Mouse (Mus musculus) urinary bladder, postnatal 14 days (tissue): ENCODE measurements around the gene Fam129a.

Experiments
- DNase-seq: peaks from one replicate; pipeline ENCODE4 v3.0.0; 2021; ENCODE audit warnings: low spot score

The Fam129a gene

GRCm38 (mm10) chr1:151584182-151584471 lies 13.1 kb downstream of the Fam129a start:
- DNase-seq: no peak

- no peak for DNase-seq
These were observed 13.7 kb downstream of the Fam129a start for GRCm38 (mm10) chr1:151584565-151585216.

- no peak for DNase-seq
These were observed 14.7 kb downstream of the Fam129a start for GRCm38 (mm10) chr1:151585647-151586046.

GRCm38 (mm10) chr1:151592085-151593017 lies 21.4 kb downstream of the Fam129a start:
- DNase-seq: no peak

GRCm38 (mm10) chr1:151594906-151595305 lies 23.9 kb downstream of the Fam129a start:
- DNase-seq: no peak

- DNase-seq: no peak
These were observed 24.8 kb downstream of the Fam129a start for GRCm38 (mm10) chr1:151595600-151596299.

- no peak for DNase-seq
These were observed 25.6 kb downstream of the Fam129a start for GRCm38 (mm10) chr1:151596562-151596961.

GRCm38 (mm10) chr1:151597677-151598297 lies 26.8 kb downstream of the Fam129a start:
- no peak for DNase-seq

- no peak for DNase-seq
These were observed 27.9 kb downstream of the Fam129a start for GRCm38 (mm10) chr1:151598876-151599275.

GRCm38 (mm10) chr1:151604328-151604727 lies 33.3 kb downstream of the Fam129a start:
- DNase-seq: no peak

- peak; percentile 70 for DNase-seq
These were observed 37.0 kb downstream of the Fam129a start for GRCm38 (mm10) chr1:151607957-151608356.

- no peak for DNase-seq
These were observed 39.6 kb downstream of the Fam129a start for GRCm38 (mm10) chr1:151610621-151611020.

- no peak for DNase-seq
These were observed 43.4 kb downstream of the Fam129a start for GRCm38 (mm10) chr1:151614320-151614935.

GRCm38 (mm10) chr1:151615625-151616024 lies 44.6 kb downstream of the Fam129a start:
- no peak for DNase-seq

- peak; percentile 30 for DNase-seq
These were observed 45.7 kb downstream of the Fam129a start for GRCm38 (mm10) chr1:151616555-151617205.

- DNase-seq: no peak
These were observed 47.3 kb downstream of the Fam129a start for GRCm38 (mm10) chr1:151618251-151618650.

- no peak for DNase-seq
These were observed 48.3 kb downstream of the Fam129a start for GRCm38 (mm10) chr1:151619281-151619711.

- no peak for DNase-seq
These were observed 49.7 kb downstream of the Fam129a start for GRCm38 (mm10) chr1:151620730-151621129.

- DNase-seq: no peak
These were observed 53.6 kb downstream of the Fam129a start for GRCm38 (mm10) chr1:151624442-151625226.

- no peak for DNase-seq
These were observed 54.3 kb downstream of the Fam129a start for GRCm38 (mm10) chr1:151625260-151625659.
